9 mouse cellular contexts compared by ENCODE assay signal in the genomic region with DNA sequence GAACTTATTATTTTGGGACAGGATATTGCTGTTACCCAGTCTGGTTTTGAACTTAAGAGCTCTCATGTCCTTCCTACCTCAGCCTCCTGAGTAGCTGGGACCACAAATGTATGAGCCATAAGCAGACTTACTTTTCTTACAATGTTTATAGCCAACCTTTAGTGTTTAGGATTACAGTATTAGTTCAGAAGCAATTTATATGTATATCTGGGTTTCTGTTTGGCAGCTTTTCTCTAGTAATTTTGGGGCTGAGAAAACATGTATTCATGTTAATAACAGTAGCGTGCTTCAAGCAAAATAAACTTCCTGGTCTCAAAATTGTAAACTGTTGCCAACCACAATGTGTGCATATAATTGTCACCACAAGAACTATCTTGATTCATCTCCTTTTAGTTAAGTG. TPM values are rescaled to one million over a fixed set of nuclear protein-coding genes. Genes with fewer than 3 reads are reported as not detected.
DNase-seq lines count a peak whose midpoint lies in the region; ATAC-seq lines count a peak whose summit lies in the region.
"Had no signal": no experiment of that assay in that cellular context is flagged by ENCODE, and none has a peak within 500 bp of the region (broad histone marks: within the 10 kb centered on the region; RNA-seq: fewer than 3 reads in every experiment).

No protein-coding gene starts in this region.

- no peaks in the 10 kb centered on the region for H3K4me1 ChIP-seq in neural tube, embryonic 11.5 days (ENCODE audit: control insufficient read depth, insufficient read depth, low read length)
- 0 out of 2 replicates have a peak, but pooled peaks cover 3% of the 10 kb centered on the region for H3K4me1 ChIP-seq in embryonic facial prominence, embryonic 14.5 days (ENCODE audit: control insufficient read depth, insufficient read depth, low read length)
- H3K4me1 ChIP-seq in limb, embryonic 12.5 days (replicated peaks), result peaks cover 2% of the 10 kb centered on the region; the same call in 1 of the 2 replicates
- peaks cover 11% of the 10 kb centered on the region; the same call in 1 of the 2 replicates for H3K4me1 ChIP-seq in stomach, embryonic 16.5 days (ENCODE audit: control insufficient read depth, insufficient read depth, low read length)

- 26% methylated on average over 1 of the region's 1 CpGs for WGBS in neural tube, embryonic 11.5 days
- WGBS in embryonic facial prominence, embryonic 14.5 days, result 14% methylated on average over 1 of the region's 1 CpGs
- 38% methylated on average over 1 of the region's 1 CpGs for WGBS in limb, embryonic 12.5 days
- 2% methylated on average over 1 of the region's 1 CpGs for WGBS in stomach, embryonic 16.5 days

- H3K9me3 ChIP-seq in neural tube, embryonic 11.5 days (ENCODE audit: control insufficient read depth, low read length), result no peaks in the 10 kb centered on the region
- H3K9me3 ChIP-seq in embryonic facial prominence, embryonic 14.5 days (ENCODE audit: control insufficient read depth, low read length), result no peaks in the 10 kb centered on the region
- H3K9me3 ChIP-seq in limb, embryonic 12.5 days, result no peaks in the 10 kb centered on the region
- H3K9me3 ChIP-seq in stomach, embryonic 16.5 days (replicated peaks; ENCODE audit: control insufficient read depth, low read length), result no peaks in the 10 kb centered on the region

- no peak for DNase-seq in neural tube, embryonic 11.5 days (ENCODE audit: low spot score)
- no peak for DNase-seq in neural tube, embryonic 10.5 days (ENCODE audit: extremely low spot score, low spot score)
- DNase-seq in embryonic facial prominence, embryonic 14.5 days (ENCODE audit: low spot score), result no peak
- no peak for DNase-seq in left cerebral cortex, postnatal 4 days
- DNase-seq in cerebellum, postnatal 10 days, result no peak
- no peak for DNase-seq in lung, postnatal 10 days
- DNase-seq: adrenal gland, postnatal 36 days had no signal

- H3K27me3 ChIP-seq in neural tube, embryonic 11.5 days (ENCODE audit: control insufficient read depth, insufficient read depth, low read length), result no peaks in the 10 kb centered on the region
- no peaks in the 10 kb centered on the region for H3K27me3 ChIP-seq in embryonic facial prominence, embryonic 14.5 days (replicated peaks; ENCODE audit: control insufficient read depth, insufficient read depth, low read length)
- no peaks in the 10 kb centered on the region for H3K27me3 ChIP-seq in limb, embryonic 12.5 days
- H3K27me3 ChIP-seq in stomach, embryonic 16.5 days (ENCODE audit: control insufficient read depth, insufficient read depth, low read length), result no peaks in the 10 kb centered on the region

- peak overlapping the region; percentile 46; the same call in 1 of the 2 replicates for H3K9ac ChIP-seq in neural tube, embryonic 11.5 days (ENCODE audit: low read length)
- H3K9ac ChIP-seq in embryonic facial prominence, embryonic 14.5 days (ENCODE audit: low read depth, low read length), result peak overlapping the region; percentile 69
- peak overlapping the region; percentile 70 for H3K9ac ChIP-seq in limb, embryonic 12.5 days (replicated peaks)
- H3K9ac ChIP-seq in stomach, embryonic 16.5 days (ENCODE audit: low read length), result no peak overlapping the region

- ATAC-seq in neural tube, embryonic 11.5 days (ENCODE audit: insufficient read depth, low FRiP score, low TSS enrichment), result no peak
- ATAC-seq in embryonic facial prominence, embryonic 14.5 days (ENCODE audit: low read depth), result no peak
- ATAC-seq in limb, embryonic 12.5 days (ENCODE audit: insufficient number of reproducible peaks, insufficient read depth, low FRiP score, low TSS enrichment, low read depth), result no peak
- no peak for ATAC-seq in stomach, embryonic 16.5 days (ENCODE audit: insufficient read depth, low FRiP score)

- intact Hi-C loops in left cerebral cortex, postnatal 4 days (cut with DNase I), result no loop called here

- no peak overlapping the region for H3K27ac ChIP-seq in neural tube, embryonic 11.5 days (ENCODE audit: low read depth, low read length)
- H3K27ac ChIP-seq in embryonic facial prominence, embryonic 14.5 days (replicated peaks; ENCODE audit: low read depth, low read length), result no peak overlapping the region
- no peak overlapping the region for H3K27ac ChIP-seq in limb, embryonic 12.5 days
- H3K27ac ChIP-seq in stomach, embryonic 16.5 days (ENCODE audit: low read length), result no peak overlapping the region

- H3K36me3 ChIP-seq in neural tube, embryonic 11.5 days (ENCODE audit: control insufficient read depth, insufficient read depth, low read length), result no peaks in the 10 kb centered on the region; the same call in 1 of the 2 replicates
- H3K36me3 ChIP-seq in embryonic facial prominence, embryonic 14.5 days (ENCODE audit: control insufficient read depth, insufficient read depth, low read length), result peaks cover 30% of the 10 kb centered on the region
- peaks cover 34% of the 10 kb centered on the region for H3K36me3 ChIP-seq in limb, embryonic 12.5 days
- no peaks in the 10 kb centered on the region for H3K36me3 ChIP-seq in stomach, embryonic 16.5 days (ENCODE audit: control insufficient read depth, insufficient read depth, low read length)

- peak overlapping the region; percentile 59 for H3K4me2 ChIP-seq in neural tube, embryonic 11.5 days (ENCODE audit: low read depth)
- peak overlapping the region; percentile 58 for H3K4me2 ChIP-seq in embryonic facial prominence, embryonic 14.5 days (ENCODE audit: low read depth, low read length)
- H3K4me2 ChIP-seq in limb, embryonic 12.5 days, result peak overlapping the region; percentile 59
- H3K4me2 ChIP-seq in stomach, embryonic 16.5 days (ENCODE audit: low read depth, low read length), result peak overlapping the region; percentile 65

- H3K4me3 ChIP-seq in neural tube, embryonic 11.5 days (ENCODE audit: low read depth, low read length), result peak overlapping the region; percentile 41
- peak overlapping the region; percentile 53 for H3K4me3 ChIP-seq in embryonic facial prominence, embryonic 14.5 days (ENCODE audit: low read depth, low read length)
- peak overlapping the region; percentile 60 for H3K4me3 ChIP-seq in limb, embryonic 12.5 days (replicated peaks)
- H3K4me3 ChIP-seq in stomach, embryonic 16.5 days (replicated peaks; ENCODE audit: low read length), result peak overlapping the region; percentile 64

RNA-seq across cellular contexts. Expression of gene Sgo1, which starts 0.8 kb away (rescaled TPM):
- polyA plus RNA-seq in neural tube, embryonic 11.5 days (2014; fragmentation: Nextera tagmentation; extraction: Ambion mirVana), result 43.9 and 44.1 TPM in 2 replicates
- polyA plus RNA-seq in embryonic facial prominence, embryonic 14.5 days (2014; fragmentation: Nextera tagmentation; extraction: Ambion mirVana), result 22.8 and 24.4 TPM in 2 replicates
- polyA plus RNA-seq in limb, embryonic 12.5 days (2016; fragmentation: Nextera tagmentation; extraction: Ambion mirVana), result 43.2 and 43.5 TPM in 2 replicates
- 28.3 and 33.1 TPM in 2 replicates for polyA plus RNA-seq in stomach, embryonic 16.5 days (2015; fragmentation: Nextera tagmentation; extraction: Ambion mirVana)
- 1 to 10 TPM; 1.9 to 2.2 TPM for total RNA-seq in left cerebral cortex, postnatal 4 days (2021)
